Mouse (Mus musculus) forebrain, embryonic 11.5 days (tissue): ENCODE results near the gene Uggt1. TPM values are rescaled to one million over a fixed set of nuclear protein-coding genes. Genes with fewer than 3 reads are reported as not detected.

Source experiments
- ATAC-seq: fragments of 200-750 bp; cut with Nextera tagmentation; replicated peaks from 2 replicates; pipeline ENCODE4 v1.8.0; 2017; ENCODE audit warnings: moderate TSS enrichment; ENCODE audit not compliant: low FRiP score
- DNase-seq: peaks from one replicate; pipeline ENCODE4 v3.0.0-alpha.2; 2017; ENCODE audit warnings: low spot score
- H3K27ac ChIP-seq: fragments of 300-500 bp; sonication (generic); 2 replicates; pipeline ENCODE4 v1.5.1; 2014; ENCODE audit warnings: low read depth, low read length
- H3K27me3 ChIP-seq: fragments of 300-500 bp; sonication (generic); 2 replicates; pipeline ENCODE4 v1.6.1; 2014; ENCODE audit warnings: mild to moderate bottlenecking, low read length, mixed read lengths; ENCODE audit not compliant: control insufficient read depth, insufficient read depth
- H3K36me3 ChIP-seq: fragments of 300-500 bp; sonication (generic); 2 replicates; pipeline ENCODE4 v1.6.1; 2014; ENCODE audit warnings: mild to moderate bottlenecking, low read length, moderate library complexity, mixed read lengths; ENCODE audit not compliant: control insufficient read depth, insufficient read depth
- H3K4me1 ChIP-seq: fragments of 300-500 bp; sonication (generic); replicated peaks from 2 replicates; pipeline ENCODE4 v1.6.1; 2014; ENCODE audit warnings: low read length, mixed read lengths; ENCODE audit not compliant: control insufficient read depth, insufficient read depth
- H3K4me2 ChIP-seq: fragments of 300-500 bp; sonication (generic); 2 replicates; pipeline ENCODE4 v1.6.1; 2014; ENCODE audit warnings: low read depth, mild to moderate bottlenecking, low read length, moderate library complexity, mixed read lengths; ENCODE audit not compliant: severe bottlenecking
- H3K4me3 ChIP-seq: fragments of 300-500 bp; sonication (generic); 2 replicates; pipeline ENCODE4 v1.5.1; 2014; ENCODE audit warnings: low read depth, low read length
- H3K9ac ChIP-seq: fragments of 300-500 bp; sonication (generic); 2 replicates; pipeline ENCODE4 v1.6.1; 2014; ENCODE audit warnings: low read length
- H3K9me3 ChIP-seq: fragments of 300-500 bp; sonication (generic); 2 replicates; pipeline ENCODE4 v1.6.1; 2016; ENCODE audit warnings: low read length, mixed read lengths; ENCODE audit not compliant: control insufficient read depth
- WGBS: fragments of 180-500 bp; shearing (Covaris S2); extraction: QIAGEN DNeasy Blood & Tissue Kit; methylation state at CpG from one replicate; pipeline ENCODE4 v1.1.7; 2014; 5-methylcytosine and 5-hydroxymethylcytosine counted together
- polyA plus RNA-seq: library from polyadenylated mRNA; unstranded; fragments of >200 nt; fragmentation: Nextera tagmentation; extraction: Ambion mirVana; gene quantifications from 2 replicates; pipeline ENCODE4 v1.2.1, GENCODE M21; 2014

Gene Uggt1
- polyA plus RNA-seq, 1 experiment from 2014 or later, result 72.8 TPM

- peak; percentile 65 for ATAC-seq
- DNase-seq, result peak; percentile 85
Measured at GRCm38 (mm10) chr1:36134584-36134983, 109.9 kb downstream of the Uggt1 start.

DNA sequence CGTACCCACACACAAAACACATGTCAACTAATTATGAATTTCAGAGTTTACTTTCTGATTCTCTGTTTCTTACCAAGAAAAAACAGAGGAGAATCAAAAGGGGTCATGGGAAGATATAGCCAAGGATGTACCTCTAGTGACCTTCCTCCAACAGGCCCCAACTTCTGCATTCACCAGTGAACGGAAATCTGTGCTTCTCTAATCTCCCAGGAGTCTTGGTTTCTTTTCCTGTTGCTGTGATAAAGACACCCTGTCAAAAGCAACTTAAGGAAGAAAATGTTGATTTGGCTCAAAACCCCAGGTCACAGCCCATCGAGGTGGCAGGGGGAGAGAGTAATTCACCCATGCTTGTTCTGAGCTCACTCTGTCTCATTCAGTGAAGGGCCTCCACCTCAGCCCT lies 110.9 kb downstream of the Uggt1 start:
- Histone ChIP-seq H3K9ac (no peak overlapping the region), H3K4me2 (no peak overlapping the region), H3K27me3 (no peaks in the 10 kb centered on the region), H3K36me3 (no peaks in the 10 kb centered on the region), H3K9me3 (no peaks in the 10 kb centered on the region), H3K27ac (no peak overlapping the region), H3K4me3 (no peak overlapping the region), H3K4me1 (no peaks in the 10 kb centered on the region)
- ATAC-seq (no peak), DNase-seq (no peak)
- WGBS, result 87% methylated on average over 3 of the region's 3 CpGs

More at GRCm38 (mm10) chr1:36134584-36134983, 109.9 kb downstream of the Uggt1 start:
- Histone ChIP-seq H3K27ac (no peak overlapping the region), H3K4me3 (no peak overlapping the region), H3K9me3 (no peaks in the 10 kb centered on the region), H3K36me3 (no peaks in the 10 kb centered on the region), H3K9ac (no peak overlapping the region), H3K4me2 (no peak overlapping the region), H3K27me3 (no peaks in the 10 kb centered on the region), H3K4me1 (no peaks in the 10 kb centered on the region)
- WGBS, result 0% methylated on average over 3 of the region's 3 CpGs

DNA sequence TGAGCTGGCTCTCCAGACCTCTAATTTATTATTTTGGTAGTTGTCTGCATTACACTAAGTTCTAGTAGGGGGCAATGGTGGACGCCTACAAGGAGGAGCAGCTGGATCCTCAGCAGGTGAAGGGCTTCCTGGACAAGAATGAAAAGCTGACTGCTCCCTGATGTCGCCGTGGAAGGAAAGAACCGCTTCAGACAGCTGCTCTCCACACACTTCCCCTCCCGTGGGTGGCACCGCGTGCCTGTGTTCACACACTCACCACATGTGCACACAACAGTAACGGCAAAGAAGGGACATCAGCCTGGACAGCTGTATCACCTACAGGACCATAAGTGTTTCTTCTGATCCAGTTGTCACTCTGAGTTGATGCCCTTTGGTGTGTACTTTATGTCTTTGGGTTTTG lies 111.5 kb downstream of the Uggt1 start:
- H3K4me1 ChIP-seq, result no peaks in the 10 kb centered on the region
- H3K27ac ChIP-seq, result no peak overlapping the region

DNA sequence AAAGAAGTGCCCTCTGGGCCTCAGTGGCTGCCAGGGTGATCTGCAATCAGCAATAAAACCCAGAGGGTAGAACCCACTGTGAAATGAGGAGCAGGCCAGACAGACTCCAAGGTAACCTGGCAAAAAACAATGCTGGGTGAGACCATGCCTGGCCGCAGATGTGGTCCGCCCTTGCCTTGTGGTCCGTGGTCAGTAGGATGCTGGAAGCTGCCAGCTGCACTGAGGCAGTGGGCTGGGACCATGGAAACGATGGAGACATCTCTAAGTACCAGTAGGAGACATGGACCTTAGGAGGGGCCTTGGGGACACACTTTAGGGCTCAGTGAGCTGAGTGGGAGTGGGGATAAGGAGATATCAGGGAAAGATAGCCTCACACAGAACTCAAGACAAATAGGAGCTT lies 112.3 kb downstream of the Uggt1 start:
- H3K36me3 ChIP-seq, result no peaks in the 10 kb centered on the region
- no peaks in the 10 kb centered on the region for H3K27me3 ChIP-seq
- ATAC-seq (no peak), DNase-seq (no peak)
- no peaks in the 10 kb centered on the region for H3K9me3 ChIP-seq
- 72% methylated on average over 4 of the region's 4 CpGs for WGBS
- H3K4me3 ChIP-seq, result no peak overlapping the region
- no peaks in the 10 kb centered on the region for H3K4me1 ChIP-seq
- H3K4me2 ChIP-seq, result no peak overlapping the region
- H3K27ac ChIP-seq, result no peak overlapping the region
- H3K9ac ChIP-seq, result no peak overlapping the region

More for the DNA sequence above, 111.5 kb downstream of the Uggt1 start:
- ATAC-seq, result no peak
- Histone ChIP-seq H3K4me2 (no peak overlapping the region), H3K36me3 (no peaks in the 10 kb centered on the region), H3K27me3 (no peaks in the 10 kb centered on the region), H3K9me3 (no peaks in the 10 kb centered on the region), H3K9ac (no peak overlapping the region), H3K4me3 (no peak overlapping the region)
- 82% methylated on average over 8 of the region's 8 CpGs for WGBS
- no peak for DNase-seq

GRCm38 (mm10) chr1:36131766-36132165 lies 112.8 kb downstream of the Uggt1 start:
- DNase-seq, result no peak
- H3K4me2 ChIP-seq, result no peak overlapping the region
- H3K36me3 ChIP-seq, result no peaks in the 10 kb centered on the region
- H3K4me3 ChIP-seq, result no peak overlapping the region
- ATAC-seq, result no peak
- no peaks in the 10 kb centered on the region for H3K9me3 ChIP-seq
- WGBS, result 77% methylated on average over 8 of the region's 8 CpGs
- H3K9ac ChIP-seq, result no peak overlapping the region
- H3K4me1 ChIP-seq, result no peaks in the 10 kb centered on the region
- no peaks in the 10 kb centered on the region for H3K27me3 ChIP-seq
- no peak overlapping the region for H3K27ac ChIP-seq

DNA sequence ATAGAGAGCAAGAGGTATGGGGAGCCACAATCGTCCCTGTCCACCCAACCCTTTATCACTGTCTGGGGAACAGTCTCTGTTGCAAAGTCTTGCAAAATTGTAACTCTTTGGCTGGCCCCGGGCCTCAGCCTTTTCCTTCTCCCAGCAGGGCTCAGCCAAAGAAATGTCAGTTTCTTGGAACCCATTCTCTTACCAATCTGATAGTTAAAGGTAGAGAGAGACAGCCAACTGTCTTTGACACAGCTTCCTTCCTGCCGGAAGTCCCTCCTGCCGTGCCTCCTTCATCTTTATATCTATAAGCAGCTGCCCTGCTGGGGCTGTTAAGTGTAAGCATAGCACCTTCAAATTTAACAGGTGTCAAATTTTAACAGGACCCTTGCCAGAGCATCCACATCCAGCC lies 113.4 kb downstream of the Uggt1 start:
- no peak for ATAC-seq
- Histone ChIP-seq H3K27ac (no peak overlapping the region), H3K4me2 (no peak overlapping the region), H3K9me3 (no peaks in the 10 kb centered on the region), H3K27me3 (no peaks in the 10 kb centered on the region), H3K4me3 (no peak overlapping the region), H3K9ac (no peak overlapping the region), H3K36me3 (no peaks in the 10 kb centered on the region), H3K4me1 (no peaks in the 10 kb centered on the region)
- DNase-seq, result no peak
- 65% methylated on average over 4 of the region's 4 CpGs for WGBS

DNA sequence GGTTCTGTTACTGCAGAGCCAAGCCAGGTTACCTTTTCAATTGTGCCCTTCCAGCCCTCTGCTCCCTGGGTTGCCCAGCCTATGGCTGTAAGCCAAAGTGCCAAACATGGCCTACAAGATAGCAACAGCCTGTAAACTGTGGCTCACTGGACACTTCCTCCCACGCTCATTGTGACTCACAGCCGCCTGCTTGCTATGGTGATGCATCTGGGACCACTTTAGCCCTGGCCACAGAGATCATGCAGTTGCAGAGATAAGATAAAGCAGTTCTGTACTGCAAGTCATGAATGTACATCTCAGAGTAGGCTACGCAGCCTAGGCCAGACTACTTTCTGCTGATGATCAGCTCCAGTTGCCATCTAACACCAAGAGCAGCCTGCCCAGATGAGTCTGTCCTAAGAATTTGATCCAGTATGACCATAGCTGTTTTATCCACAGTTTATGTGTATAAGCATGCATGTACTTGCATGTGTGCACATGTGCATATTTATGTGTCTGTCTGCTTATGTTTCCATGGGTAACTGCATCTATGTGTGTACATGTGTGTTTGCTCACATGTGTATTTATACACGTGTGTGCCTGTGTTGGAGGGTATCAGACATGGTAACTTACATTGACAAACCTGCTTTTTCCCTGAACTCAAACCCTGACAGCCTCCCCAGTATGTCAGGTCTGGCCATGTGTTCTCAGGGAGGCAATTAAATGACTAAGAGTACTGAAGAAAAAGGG lies 114.0 kb downstream of the Uggt1 start:
- Histone ChIP-seq H3K4me2 (no peak overlapping the region), H3K27ac (no peak overlapping the region), H3K9ac (no peak overlapping the region), H3K36me3 (no peaks in the 10 kb centered on the region), H3K9me3 (no peaks in the 10 kb centered on the region), H3K4me1 (no peaks in the 10 kb centered on the region), H3K27me3 (no peaks in the 10 kb centered on the region), H3K4me3 (no peak overlapping the region)
- ATAC-seq (no peak), DNase-seq (no peak)
- WGBS, result 93% methylated on average over 4 of the region's 4 CpGs

DNA sequence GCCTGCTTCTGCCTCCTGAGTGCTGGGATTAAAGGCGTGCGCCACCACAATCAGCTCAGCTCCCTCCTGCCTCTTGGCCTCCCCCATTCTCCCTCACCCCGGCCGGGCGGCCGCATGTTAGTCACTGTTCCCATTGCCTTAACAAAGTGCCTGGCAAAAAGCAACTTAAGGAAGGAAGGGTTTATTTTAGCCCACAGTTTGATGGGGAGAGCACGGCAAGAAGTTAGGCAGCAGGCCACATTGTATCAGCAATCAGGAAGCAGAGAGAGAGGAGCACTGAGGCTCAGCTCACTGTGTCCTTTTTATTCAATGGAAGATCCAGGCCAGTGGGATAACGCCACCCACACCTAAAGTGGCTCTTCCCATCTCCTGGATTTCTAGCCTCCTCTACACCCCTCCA lies 114.6 kb downstream of the Uggt1 start:
- no peaks in the 10 kb centered on the region for H3K36me3 ChIP-seq
- H3K27ac ChIP-seq, result no peak overlapping the region
- ATAC-seq (no peak), DNase-seq (no peak)
- no peaks in the 10 kb centered on the region for H3K27me3 ChIP-seq
- H3K4me2 ChIP-seq, result no peak overlapping the region
- H3K9me3 ChIP-seq, result no peaks in the 10 kb centered on the region
- no peak overlapping the region for H3K4me3 ChIP-seq
- H3K9ac ChIP-seq, result no peak overlapping the region
- H3K4me1 ChIP-seq, result no peaks in the 10 kb centered on the region
- WGBS, result 96% methylated on average over 8 of the region's 8 CpGs

DNA sequence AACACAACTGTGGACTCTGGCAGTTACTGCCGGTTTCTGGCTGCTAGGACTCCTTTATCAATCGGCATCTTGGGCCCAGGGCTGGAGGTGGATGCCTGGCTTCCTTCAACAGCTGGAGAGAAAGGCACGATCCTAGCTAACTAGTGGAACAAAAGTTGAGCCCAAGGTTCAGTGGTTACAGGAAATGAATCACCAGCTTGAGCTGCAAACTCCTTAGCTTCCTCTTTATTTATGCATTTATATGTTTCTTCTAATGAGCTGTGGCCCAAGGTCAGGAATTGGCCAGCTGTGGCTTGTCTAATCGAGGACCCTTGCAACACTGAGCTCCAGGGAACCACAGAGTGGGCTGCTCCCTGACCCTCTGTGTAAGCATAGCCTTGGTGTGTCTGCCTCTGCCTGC lies 115.4 kb downstream of the Uggt1 start:
- no peak overlapping the region for H3K4me3 ChIP-seq
- no peak overlapping the region for H3K4me2 ChIP-seq
- H3K9me3 ChIP-seq, result no peaks in the 10 kb centered on the region
- ATAC-seq, result no peak
- H3K9ac ChIP-seq, result no peak overlapping the region
- no peaks in the 10 kb centered on the region for H3K4me1 ChIP-seq
- WGBS, result 80% methylated on average over 4 of the region's 4 CpGs
- no peaks in the 10 kb centered on the region for H3K36me3 ChIP-seq
- no peaks in the 10 kb centered on the region for H3K27me3 ChIP-seq
- no peak for DNase-seq
- no peak overlapping the region for H3K27ac ChIP-seq
